In the genomic region with DNA sequence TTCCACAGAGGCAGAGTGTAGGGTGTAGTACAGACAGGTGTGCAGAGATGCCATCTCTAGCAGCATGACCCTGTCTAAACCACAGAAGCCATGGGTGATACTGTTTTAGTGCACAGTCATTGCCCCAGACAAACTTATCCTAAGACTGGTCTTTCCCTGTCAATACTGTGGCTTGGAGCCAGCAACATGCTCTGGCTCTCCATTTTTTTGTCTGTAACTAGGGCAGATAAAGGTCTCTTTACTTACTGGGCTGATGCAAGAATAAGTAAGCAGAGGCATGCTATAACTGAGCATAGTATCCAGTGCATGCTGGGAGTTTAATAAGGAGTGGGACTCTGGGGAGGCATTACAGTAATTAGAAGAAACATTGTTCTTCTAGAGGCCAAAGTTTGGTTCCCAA, we compare ENCODE assay signal across 19 mouse cellular contexts.
"Had no signal": no experiment of that assay in that cellular context is flagged by ENCODE, and none has a peak within 500 bp of the region (broad histone marks: within the 10 kb centered on the region; RNA-seq: fewer than 3 reads in every experiment).

No protein-coding gene starts in this region.

- H3K9me3 ChIP-seq: midbrain, embryonic 10.5 days; midbrain, embryonic 12.5 days; neural tube, embryonic 13.5 days; neural tube, embryonic 15.5 days had no signal

- H3K4me1 ChIP-seq: midbrain, embryonic 10.5 days; midbrain, embryonic 12.5 days; neural tube, embryonic 13.5 days; neural tube, embryonic 15.5 days had no signal

- DNase-seq: lung, adult 18-20 months; lung, embryonic 14.5 days; lung, postnatal 10 days; lung, postnatal 4 days; midbrain, embryonic 14.5 days; retina, postnatal 1 day; right cerebral cortex, adult 18-20 months; right cerebral cortex, postnatal 25 days; right cerebral cortex, postnatal 4 days; spleen, adult 18-20 months; thymus, adult 2 months; thymus, postnatal 25 days; thymus, postnatal 4 days had no signal

- H3K4me2 ChIP-seq: lung, embryonic 14.5 days; midbrain, embryonic 12.5 days; neural tube, embryonic 13.5 days; neural tube, embryonic 15.5 days had no signal

- H3K27me3 ChIP-seq: midbrain, embryonic 12.5 days; neural tube, embryonic 13.5 days; neural tube, embryonic 15.5 days had no signal

- H3K27ac ChIP-seq: midbrain, embryonic 10.5 days; midbrain, embryonic 12.5 days; neural tube, embryonic 13.5 days; neural tube, embryonic 15.5 days had no signal

- H3K9ac ChIP-seq: lung, embryonic 14.5 days; midbrain, embryonic 12.5 days; neural tube, embryonic 13.5 days; neural tube, embryonic 15.5 days had no signal

- H3K36me3 ChIP-seq: midbrain, embryonic 10.5 days; midbrain, embryonic 12.5 days; neural tube, embryonic 13.5 days; neural tube, embryonic 15.5 days had no signal

- H3K4me3 ChIP-seq: midbrain, embryonic 10.5 days; midbrain, embryonic 12.5 days; myocyte; neural tube, embryonic 13.5 days; neural tube, embryonic 15.5 days had no signal

- ATAC-seq: midbrain, embryonic 16.5 days had no signal
